Mouse (Mus musculus): ENCODE measurements around the gene A630023A22Rik. TPM values are rescaled to one million over a fixed set of nuclear protein-coding genes. Genes with fewer than 3 reads are reported as not detected.

A630023A22Rik gene
- not detected in 2 replicates for total RNA-seq (2012; rRNA removed)

DNA sequence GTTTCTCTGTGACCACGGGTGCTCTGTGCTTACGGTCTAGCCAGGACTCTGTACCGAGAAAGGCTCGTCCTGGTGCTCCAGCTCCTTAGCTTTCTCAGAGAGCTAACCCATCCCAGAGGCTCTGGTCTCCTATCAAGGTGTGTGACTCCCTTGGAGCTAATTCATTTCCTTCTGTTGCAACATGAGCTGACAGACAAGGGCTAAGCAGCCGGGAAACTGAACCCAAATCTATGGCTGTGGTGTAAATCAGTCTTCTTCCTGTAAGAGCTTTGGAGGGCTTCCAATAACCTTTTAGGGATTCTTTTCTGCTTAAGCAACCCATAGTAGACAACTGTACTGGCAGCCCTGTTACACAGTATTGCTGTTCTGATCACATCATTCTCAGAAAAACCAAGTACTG, at the start of gene A630023A22Rik:
Gene A630023A22Rik (minus strand): TSS at position 154 of the 400 bp plus-strand sequence.
- Histone ChIP-seq H3K4me1 (ENCODE audit: control insufficient read depth in 2 of 2, insufficient read depth in 2 of 2, low read length in 2 of 2, poor library complexity in 1 of 2) (no peaks in the 10 kb centered on the region), H3K9me3 (ENCODE audit: control insufficient read depth, insufficient read depth, low read depth, low read length) (no peaks in the 10 kb centered on the region), H3K36me3 (ENCODE audit: control insufficient read depth, insufficient read depth, low read length, poor library complexity, severe bottlenecking) (no peaks in the 10 kb centered on the region), H3K4me3 (ENCODE audit: insufficient read depth in 1 of 2, low read depth in 1 of 2, low read length in 2 of 2, poor library complexity in 1 of 2, severe bottlenecking in 1 of 2) (no peak within 1 kb of the TSS), H3K27ac (ENCODE audit: insufficient read depth, low read depth, low read length, poor library complexity, severe bottlenecking) (no peak within 1 kb of the TSS), H3K9ac (ENCODE audit: insufficient read depth, low read depth, low read length, poor library complexity, severe bottlenecking) (no peak within 1 kb of the TSS)
- in situ Hi-C loops (cut with MboI; ENCODE audit: low sequenced_read_pairs in 2 of 2, unreplicated experiment in 2 of 2), result no loop called here
- no peak for DNase-seq (ENCODE audit: low read depth, low spot score)
- TF ChIP-seq CHD2 (IDR thresholded peaks at IDR 0.05; ENCODE audit: low read depth, low read length) (no peak), ZC3H11A (IDR thresholded peaks at IDR 0.05; ENCODE audit: borderline replicate concordance, low read depth, low read length) (no peak), MAFK (IDR thresholded peaks at IDR 0.05; ENCODE audit: insufficient read depth, low read depth, low read length) (no peak), ZNF384 (IDR thresholded peaks at IDR 0.05; ENCODE audit: low read depth, low read length) (no peak), HCFC1 (IDR thresholded peaks at IDR 0.05; ENCODE audit: borderline replicate concordance, insufficient read depth, low read length) (no peak)

DNA sequence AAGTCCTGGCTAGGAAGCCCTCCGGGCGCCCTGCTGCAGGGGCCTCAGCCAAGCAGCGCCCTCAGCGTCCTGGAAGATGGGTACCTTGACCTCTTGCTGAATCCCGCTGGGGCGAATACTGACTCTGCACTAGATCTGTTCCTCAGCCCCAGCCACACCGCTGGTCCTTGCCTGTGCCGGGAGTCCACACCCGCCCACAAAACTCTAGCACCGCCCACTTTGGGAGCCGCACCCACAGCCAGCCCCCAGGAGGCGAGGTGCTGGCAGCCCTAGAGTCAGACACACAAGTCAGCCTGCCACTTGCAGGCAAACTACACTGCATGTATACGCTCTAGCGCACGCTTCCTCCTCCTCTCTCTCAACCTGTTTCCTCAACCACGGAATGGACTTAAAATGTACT, 49.8 kb upstream of the A630023A22Rik start, which contains the start of gene Npy4r:
Gene Npy4r (minus strand): TSS at position 148 of the 400 bp plus-strand sequence.
- no peak within 1 kb of the TSS for H3K9ac ChIP-seq (ENCODE audit: insufficient read depth, low read depth, low read length, poor library complexity, severe bottlenecking)
- peak; percentile 75 for DNase-seq (ENCODE audit: low read depth, low spot score)

DNA sequence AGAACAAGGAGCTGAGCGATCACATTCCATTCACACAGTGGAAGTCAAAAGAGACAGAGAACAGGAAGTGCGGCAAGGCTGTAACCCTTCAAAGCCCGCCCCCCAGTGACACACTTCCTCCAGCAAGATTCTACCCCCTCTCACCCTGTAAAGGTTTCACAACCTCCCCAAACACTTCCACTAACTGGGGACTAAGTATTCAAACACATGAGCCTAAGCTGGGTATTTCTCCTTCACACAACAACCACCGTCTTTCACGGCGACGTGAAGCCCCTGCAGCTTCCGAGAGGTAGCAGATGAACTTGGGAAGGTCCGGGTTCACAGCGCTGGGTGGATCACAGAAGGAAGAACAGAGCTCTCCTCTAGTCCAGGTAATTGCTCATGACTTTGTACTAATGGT, 40.4 kb upstream of the A630023A22Rik start:
- TF ChIP-seq CHD2 (IDR thresholded peaks at IDR 0.05; ENCODE audit: low read depth, low read length) (no peak), MAFK (IDR thresholded peaks at IDR 0.05; ENCODE audit: insufficient read depth, low read depth, low read length) (no peak), ZC3H11A (IDR thresholded peaks at IDR 0.05; ENCODE audit: borderline replicate concordance, low read depth, low read length) (no peak), HCFC1 (IDR thresholded peaks at IDR 0.05; ENCODE audit: borderline replicate concordance, insufficient read depth, low read length) (no peak), ZNF384 (IDR thresholded peaks at IDR 0.05; ENCODE audit: low read depth, low read length) (no peak)
- Histone ChIP-seq H3K27ac (ENCODE audit: insufficient read depth, low read depth, low read length, poor library complexity, severe bottlenecking) (no peak overlapping the region), H3K9ac (ENCODE audit: insufficient read depth, low read depth, low read length, poor library complexity, severe bottlenecking) (no peak overlapping the region), H3K4me3 (ENCODE audit: insufficient read depth in 1 of 2, low read depth in 1 of 2, low read length in 2 of 2, poor library complexity in 1 of 2, severe bottlenecking in 1 of 2) (no peak overlapping the region), H3K9me3 (ENCODE audit: control insufficient read depth, insufficient read depth, low read depth, low read length) (no peaks in the 10 kb centered on the region), H3K36me3 (ENCODE audit: control insufficient read depth, insufficient read depth, low read length, poor library complexity, severe bottlenecking) (no peaks in the 10 kb centered on the region), H3K4me1 (ENCODE audit: control insufficient read depth in 2 of 2, insufficient read depth in 2 of 2, low read length in 2 of 2, poor library complexity in 1 of 2) (no peaks in the 10 kb centered on the region)
- in situ Hi-C loops (cut with MboI; ENCODE audit: low sequenced_read_pairs in 2 of 2, unreplicated experiment in 2 of 2), result no loop called here
- DNase-seq (ENCODE audit: low read depth, low spot score), result no peak

More for the DNA sequence above, 49.8 kb upstream of the A630023A22Rik start, which contains the start of gene Npy4r:
- Histone ChIP-seq H3K36me3 (ENCODE audit: control insufficient read depth, insufficient read depth, low read length, poor library complexity, severe bottlenecking) (no peaks in the 10 kb centered on the region), H3K4me3 (ENCODE audit: insufficient read depth in 1 of 2, low read depth in 1 of 2, low read length in 2 of 2, poor library complexity in 1 of 2, severe bottlenecking in 1 of 2) (peak within 1 kb of the TSS; percentile 34 to 41; a peak in 3 of 4 replicates), H3K27ac (ENCODE audit: insufficient read depth, low read depth, low read length, poor library complexity, severe bottlenecking) (no peak within 1 kb of the TSS), H3K9me3 (ENCODE audit: control insufficient read depth, insufficient read depth, low read depth, low read length) (no peaks in the 10 kb centered on the region), H3K4me1 (ENCODE audit: control insufficient read depth in 2 of 2, insufficient read depth in 2 of 2, low read length in 2 of 2, poor library complexity in 1 of 2) (peaks cover 0 to 8% of the 10 kb centered on the region in 2 experiments; a peak in 1 of 4 replicates)
- TF ChIP-seq MAFK (IDR thresholded peaks at IDR 0.05; ENCODE audit: insufficient read depth, low read depth, low read length) (no peak), HCFC1 (IDR thresholded peaks at IDR 0.05; ENCODE audit: borderline replicate concordance, insufficient read depth, low read length) (no peak), ZNF384 (IDR thresholded peaks at IDR 0.05; ENCODE audit: low read depth, low read length) (no peak), ZC3H11A (IDR thresholded peaks at IDR 0.05; ENCODE audit: borderline replicate concordance, low read depth, low read length) (no peak), CHD2 (IDR thresholded peaks at IDR 0.05; ENCODE audit: low read depth, low read length) (no peak)
- in situ Hi-C loops (cut with MboI; ENCODE audit: low sequenced_read_pairs in 2 of 2, unreplicated experiment in 2 of 2), result no loop called here

DNA sequence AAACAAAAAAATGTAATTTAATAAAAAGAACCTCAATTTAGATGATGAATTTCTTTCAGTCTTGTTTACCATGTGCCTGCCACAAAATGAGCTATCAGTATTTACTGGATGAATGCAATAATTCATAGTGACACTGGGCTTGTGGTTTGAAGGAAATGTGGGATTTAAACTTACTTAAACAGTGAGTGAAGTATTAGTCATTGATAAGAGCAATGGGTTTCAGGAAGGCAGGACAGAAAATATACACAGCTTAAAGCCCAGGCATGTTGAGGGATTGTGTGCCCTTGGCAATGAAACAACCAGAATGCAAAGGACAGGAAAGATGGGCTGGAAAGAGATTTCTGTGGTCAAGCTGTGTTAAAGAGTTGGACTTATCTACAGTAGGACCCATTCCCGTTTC, 39.8 kb upstream of the A630023A22Rik start:
- no peak overlapping the region for H3K27ac ChIP-seq (ENCODE audit: insufficient read depth, low read depth, low read length, poor library complexity, severe bottlenecking)

More for the DNA sequence above, 39.8 kb upstream of the A630023A22Rik start:
- Histone ChIP-seq H3K9ac (ENCODE audit: insufficient read depth, low read depth, low read length, poor library complexity, severe bottlenecking) (no peak overlapping the region), H3K36me3 (ENCODE audit: control insufficient read depth, insufficient read depth, low read length, poor library complexity, severe bottlenecking) (no peaks in the 10 kb centered on the region), H3K9me3 (ENCODE audit: control insufficient read depth, insufficient read depth, low read depth, low read length) (no peaks in the 10 kb centered on the region), H3K4me1 (ENCODE audit: control insufficient read depth in 2 of 2, insufficient read depth in 2 of 2, low read length in 2 of 2, poor library complexity in 1 of 2) (no peaks in the 10 kb centered on the region), H3K4me3 (ENCODE audit: insufficient read depth in 1 of 2, low read depth in 1 of 2, low read length in 2 of 2, poor library complexity in 1 of 2, severe bottlenecking in 1 of 2) (no peak overlapping the region)
- in situ Hi-C loops (cut with MboI; ENCODE audit: low sequenced_read_pairs in 2 of 2, unreplicated experiment in 2 of 2), result no loop called here
- no peak for TF ChIP-seq ZC3H11A (IDR thresholded peaks at IDR 0.05; ENCODE audit: borderline replicate concordance, low read depth, low read length)
- TF ChIP-seq ZNF384 (IDR thresholded peaks at IDR 0.05; ENCODE audit: low read depth, low read length), result no peak
- no peak for TF ChIP-seq HCFC1 (IDR thresholded peaks at IDR 0.05; ENCODE audit: borderline replicate concordance, insufficient read depth, low read length)
- no peak for TF ChIP-seq MAFK (IDR thresholded peaks at IDR 0.05; ENCODE audit: insufficient read depth, low read depth, low read length)
- no peak for TF ChIP-seq CHD2 (IDR thresholded peaks at IDR 0.05; ENCODE audit: low read depth, low read length)
- DNase-seq (ENCODE audit: low read depth, low spot score), result no peak

All from ES-E14 (cell line).